Mouse (Mus musculus) bone marrow macrophage, adult 2 months (primary cell): Measurements from ENCODE around the gene Slc2a9. TPM values are rescaled to one million over a fixed set of nuclear protein-coding genes. Genes with fewer than 3 reads are reported as not detected.

Experiments used
- H3K27ac ChIP-seq: 2 replicates; pipeline ENCODE4 v1.5.1; 2012; ENCODE audit warnings: low read depth, low read length; ENCODE audit not compliant: insufficient read depth
- H3K4me1 ChIP-seq: 2 replicates; pipeline ENCODE4 v1.6.1; 2012; ENCODE audit warnings: low read length; ENCODE audit not compliant: control insufficient read depth, insufficient read depth
- H3K4me3 ChIP-seq: 2 replicates; pipeline ENCODE4 v1.5.1; 2012; ENCODE audit warnings: mild to moderate bottlenecking, low read length, moderate library complexity; ENCODE audit not compliant: insufficient read depth
- CTCF ChIP-seq: IDR thresholded peaks from 2 replicates; pipeline ENCODE4 v1.5.1; 2012; ENCODE audit warnings: low read depth, mild to moderate bottlenecking, low read length, moderate library complexity
- POLR2A ChIP-seq: IDR thresholded peaks from 2 replicates; pipeline ENCODE4 v1.6.1; 2012; ENCODE audit warnings: mild to moderate bottlenecking, low read depth, low read length, borderline replicate concordance
- polyA plus RNA-seq: library from polyadenylated mRNA; stranded (reverse); fragments of >200 nt; gene quantifications from 2 replicates; pipeline ENCODE4 v1.2.4, GENCODE M21; 2012; ENCODE audit not compliant: missing spikeins, insufficient read depth, insufficient read length

The Slc2a9 gene
- 15.0 and 17.9 TPM in 2 replicates for polyA plus RNA-seq

DNA sequence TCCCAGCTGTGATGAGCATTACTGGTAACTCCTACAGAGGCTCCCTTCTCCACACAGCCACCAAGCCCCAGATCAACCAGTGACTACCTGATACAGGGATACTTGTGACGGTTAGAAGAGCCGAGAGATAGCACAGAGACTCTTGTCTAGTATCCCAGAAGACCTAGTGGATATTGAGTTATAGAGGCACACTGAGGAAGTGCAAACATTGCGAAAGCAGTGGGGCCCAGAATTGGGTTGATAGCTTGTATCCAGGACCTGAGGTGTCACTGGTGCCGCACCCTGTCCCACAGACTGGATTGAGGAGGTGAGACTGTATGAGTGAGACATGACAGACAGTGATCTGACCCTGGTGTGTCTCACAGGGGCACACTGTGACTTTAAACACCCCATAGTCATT, at the start of gene Slc2a9:
Gene Slc2a9, minus strand, starts transcription at position 152 of the 400 bp plus-strand sequence.
- Histone ChIP-seq H3K4me3 (no peak within 1 kb of the TSS), H3K4me1 (peaks cover 72% of the 10 kb centered on the region), H3K27ac (peak within 1 kb of the TSS; percentile 96)
- no peak for TF ChIP-seq POLR2A
- TF ChIP-seq CTCF: no peak

DNA sequence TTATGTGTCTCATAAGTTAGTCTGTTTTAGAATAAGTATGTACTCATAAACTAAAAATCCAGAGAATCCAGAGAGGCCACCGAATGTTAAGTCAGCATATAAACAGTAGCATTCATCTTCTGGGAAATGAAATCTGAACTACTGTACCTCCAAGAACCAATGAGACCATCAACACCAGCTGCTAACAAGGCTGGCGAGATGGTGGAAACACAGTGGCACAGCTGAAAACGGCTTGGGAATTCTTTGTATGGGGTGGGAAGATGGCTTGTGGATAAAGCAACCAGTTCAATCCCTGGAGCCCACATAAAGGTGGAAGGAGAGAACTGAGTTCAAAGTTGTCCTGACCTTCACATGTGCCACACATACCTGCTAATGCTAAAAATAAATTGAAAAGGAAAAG, 49.7 kb upstream of the Slc2a9 start:
- Histone ChIP-seq H3K27ac (no peak overlapping the region), H3K4me1 (peaks cover 54% of the 10 kb centered on the region), H3K4me3 (no peak overlapping the region)
- TF ChIP-seq POLR2A: no peak
- no peak for TF ChIP-seq CTCF

DNA sequence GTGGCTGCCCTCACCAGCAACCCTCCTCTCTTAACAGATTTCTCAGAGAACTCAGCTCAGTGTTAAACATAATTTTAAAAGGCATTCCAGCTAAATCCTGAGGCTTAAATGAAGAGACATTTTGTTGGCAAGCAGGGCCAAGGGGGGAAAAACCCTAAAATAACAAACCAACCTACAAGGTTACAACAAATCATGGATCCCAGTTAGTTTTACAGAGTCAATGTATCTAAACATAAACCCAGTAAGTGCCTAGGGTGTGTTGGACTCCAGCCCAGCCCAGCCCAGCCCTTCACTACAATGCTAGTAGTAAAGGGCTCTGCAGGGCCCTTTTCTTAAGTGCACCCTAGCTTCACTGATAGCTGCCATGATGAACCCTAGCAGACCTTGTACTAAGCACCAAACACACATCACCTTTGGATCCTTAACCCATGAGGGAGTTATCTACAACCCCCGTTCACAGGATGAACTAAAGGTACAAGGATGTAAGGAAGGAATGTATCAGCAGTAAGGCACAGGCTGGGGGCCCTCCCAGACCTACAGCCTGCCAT, 47.4 kb upstream of the Slc2a9 start:
- no peak overlapping the region for H3K4me3 ChIP-seq
- H3K27ac ChIP-seq: no peak overlapping the region
- H3K4me1 ChIP-seq: peaks cover 50% of the 10 kb centered on the region
- TF ChIP-seq CTCF (no peak), POLR2A (no peak)

DNA sequence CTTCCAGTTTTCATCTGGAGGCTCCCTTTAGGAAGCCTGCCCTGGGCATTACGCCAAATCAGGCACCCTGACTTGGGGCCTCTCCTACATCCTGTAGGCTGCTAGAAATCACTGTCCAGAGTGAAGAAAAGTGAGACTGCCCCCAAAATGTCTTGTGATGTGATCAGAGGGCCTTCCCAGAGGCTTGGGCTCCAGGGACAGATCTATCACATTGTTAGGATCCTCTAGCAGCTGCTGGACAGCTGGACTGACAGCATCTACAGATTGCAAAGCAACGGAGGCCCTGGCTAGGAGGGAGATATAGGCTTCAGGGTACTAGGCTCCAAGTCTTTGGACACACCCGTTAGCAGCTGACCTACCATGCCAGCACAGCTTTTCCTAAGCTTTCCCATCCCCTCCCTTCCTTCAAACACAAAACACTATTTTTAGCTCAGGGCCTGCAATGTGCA, 46.5 kb upstream of the Slc2a9 start:
- TF ChIP-seq CTCF (no peak), POLR2A (no peak)
- H3K4me1 ChIP-seq: peaks cover 42% of the 10 kb centered on the region
- H3K27ac ChIP-seq: peak overlapping the region; percentile 20; the same call in 1 of the 2 replicates
- no peak overlapping the region for H3K4me3 ChIP-seq

DNA sequence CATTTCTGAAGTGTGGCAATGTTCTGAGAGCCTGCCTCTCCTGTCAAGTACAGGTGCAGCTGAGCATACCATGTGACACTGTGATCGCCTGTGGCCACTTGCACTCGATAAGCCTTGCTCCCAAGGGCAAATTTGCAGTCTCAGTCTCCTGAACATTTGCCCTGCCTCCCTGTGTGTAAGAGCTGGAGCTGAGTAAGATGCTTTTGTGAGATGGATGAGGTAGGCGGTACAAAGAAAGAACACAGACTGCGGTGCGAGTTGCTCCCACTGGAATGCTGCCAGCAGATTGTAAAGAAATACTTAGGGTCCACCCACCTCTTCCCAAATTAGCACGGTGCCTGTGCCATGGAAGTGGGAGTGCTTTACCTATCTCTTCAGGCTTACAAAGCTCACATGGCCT, 44.4 kb upstream of the Slc2a9 start:
- Histone ChIP-seq H3K4me1 (peaks cover 31% of the 10 kb centered on the region), H3K4me3 (no peak overlapping the region), H3K27ac (no peak overlapping the region)
- TF ChIP-seq POLR2A (no peak), CTCF (no peak)

DNA sequence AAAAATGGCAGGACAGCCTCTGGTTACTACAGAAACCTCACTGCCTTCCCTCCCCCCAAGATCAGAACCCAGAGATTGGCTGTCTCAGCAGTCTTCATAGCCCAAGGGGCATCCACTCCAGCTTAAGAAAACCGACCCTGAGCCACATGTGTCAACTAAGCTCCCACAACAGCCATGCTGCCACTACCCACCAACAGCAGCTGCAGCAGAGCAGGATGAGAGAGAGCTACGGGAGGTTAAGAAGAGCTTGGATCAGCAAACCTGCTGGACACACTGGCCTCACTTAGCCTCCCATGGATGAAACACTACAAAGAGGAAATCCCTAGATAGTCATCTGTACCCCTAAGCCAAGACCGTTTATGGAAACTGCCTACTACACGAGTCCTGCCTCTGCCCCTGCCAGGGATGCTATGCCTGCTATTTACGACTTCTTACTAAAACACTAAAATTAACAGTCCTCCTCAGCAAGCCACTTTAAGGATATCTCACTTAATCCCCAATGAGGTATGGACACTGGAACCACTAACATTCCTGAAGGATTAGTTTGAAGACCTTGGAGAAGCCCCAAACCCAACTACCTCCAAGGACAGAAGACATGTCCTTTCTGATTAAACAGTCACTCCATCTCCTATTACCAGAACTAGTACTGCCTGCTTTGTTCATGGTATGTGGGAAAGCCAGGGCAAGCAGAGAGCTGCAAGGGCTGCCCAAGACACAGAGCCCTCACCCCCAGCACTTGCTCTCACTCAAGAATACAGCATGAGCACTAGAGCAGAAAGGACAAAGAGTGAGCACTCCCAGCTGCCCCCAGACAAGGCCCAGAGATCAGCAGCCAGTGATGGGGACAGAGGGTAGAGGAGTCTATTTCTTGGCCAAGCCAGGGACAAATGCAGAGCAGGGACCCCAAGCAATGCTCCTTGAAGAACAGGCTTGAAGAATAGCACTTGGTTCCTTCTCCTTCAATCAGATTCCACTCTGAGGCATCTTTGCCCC, 41.8 kb upstream of the Slc2a9 start:
- Histone ChIP-seq H3K27ac (no peak overlapping the region), H3K4me3 (no peak overlapping the region), H3K4me1 (peaks cover 7% of the 10 kb centered on the region)
- TF ChIP-seq CTCF (no peak), POLR2A (no peak)

DNA sequence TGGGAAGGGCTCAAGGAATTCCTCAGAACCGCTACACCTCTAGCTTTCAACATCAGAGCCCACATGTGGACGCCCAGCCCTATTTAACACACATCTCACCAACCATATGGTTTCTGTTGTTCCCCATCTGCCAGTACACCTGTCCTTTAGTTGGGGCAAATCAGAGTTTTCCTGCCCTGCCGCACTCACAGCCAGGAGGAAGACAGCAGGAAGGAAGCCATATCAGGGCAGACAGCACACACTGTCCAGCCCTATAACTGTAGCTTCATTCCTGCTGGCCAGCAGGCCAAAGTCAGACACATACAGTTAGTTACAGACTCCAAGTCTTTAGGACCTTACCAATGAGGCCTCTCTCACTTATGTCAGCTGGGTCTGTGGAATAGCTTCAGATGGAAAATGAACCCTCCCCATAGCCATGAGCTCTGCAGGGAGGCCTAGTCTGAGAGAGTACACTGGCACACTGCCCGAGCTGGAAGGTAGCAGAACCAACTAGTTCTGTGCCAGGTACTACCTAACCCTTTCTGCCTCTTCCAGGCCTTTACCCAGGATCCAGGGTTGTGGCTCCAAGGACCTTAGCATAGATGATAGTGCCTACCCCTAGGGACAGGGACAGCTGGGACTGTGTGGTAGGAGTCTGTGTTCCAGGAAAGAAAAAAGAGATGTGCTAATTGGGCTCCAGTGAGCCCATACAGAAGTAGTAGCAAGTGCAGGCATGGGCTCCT, 40.7 kb upstream of the Slc2a9 start:
- H3K4me1 ChIP-seq: no peaks in the 10 kb centered on the region
- no peak overlapping the region for H3K4me3 ChIP-seq
- TF ChIP-seq POLR2A: no peak
- no peak for TF ChIP-seq CTCF
- no peak overlapping the region for H3K27ac ChIP-seq

DNA sequence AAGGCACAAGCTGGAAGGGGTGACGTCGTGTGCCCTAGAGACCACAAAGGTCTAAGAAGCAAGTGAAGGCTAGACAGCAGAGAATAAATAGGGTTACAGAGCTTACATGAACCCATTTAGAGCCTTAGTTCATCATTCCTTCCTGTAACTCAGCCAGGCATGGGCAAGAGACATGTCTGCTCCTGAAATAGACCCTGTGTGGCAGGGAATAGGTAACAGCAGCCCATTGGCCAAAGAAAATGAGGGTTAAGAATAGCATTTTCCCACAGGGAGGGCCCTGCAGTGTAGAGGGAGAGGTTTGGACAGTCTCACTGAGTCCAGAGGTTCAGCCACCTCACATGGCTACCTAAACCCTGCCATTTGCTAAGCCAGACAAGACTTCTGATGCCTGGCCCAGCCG, 38.8 kb upstream of the Slc2a9 start:
- Histone ChIP-seq H3K4me1 (no peaks in the 10 kb centered on the region), H3K4me3 (no peak overlapping the region), H3K27ac (no peak overlapping the region)
- TF ChIP-seq CTCF (no peak), POLR2A (no peak)

DNA sequence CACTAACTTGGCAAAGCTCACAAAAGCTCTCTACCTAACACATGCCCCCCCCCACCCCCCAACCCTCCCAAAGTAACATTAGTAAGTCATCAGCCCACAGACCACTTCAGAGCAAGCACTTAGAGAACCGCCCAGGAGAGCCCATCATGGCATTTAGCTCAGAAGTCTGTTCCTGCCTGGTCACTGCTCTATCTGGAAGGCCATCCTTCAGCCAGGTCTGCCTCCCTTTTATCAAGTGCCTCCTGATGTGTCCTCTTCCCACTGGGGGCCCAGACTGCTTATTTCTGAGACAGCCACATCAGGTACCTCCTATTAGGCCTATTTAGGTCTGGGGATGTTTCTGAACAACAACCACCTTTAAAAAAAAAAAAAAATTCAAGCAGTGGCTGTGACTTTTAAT, 38.0 kb upstream of the Slc2a9 start:
- TF ChIP-seq CTCF (no peak), POLR2A (no peak)
- H3K4me3 ChIP-seq: no peak overlapping the region
- H3K4me1 ChIP-seq: no peaks in the 10 kb centered on the region
- no peak overlapping the region for H3K27ac ChIP-seq
